Mouse (Mus musculus) small intestine, adult 2 months (tissue): Measurements from ENCODE around the gene Rhog.

ENCODE experiments used
- CTCF ChIP-seq: fragments of 200-500 bp; IDR thresholded peaks from 2 replicates; pipeline ENCODE4 v1.5.1; 2012; ENCODE audit warnings: low read depth, mild to moderate bottlenecking, control low read depth, inconsistent platforms, low read length, moderate library complexity, mixed read lengths; ENCODE audit not compliant: insufficient replicate concordance, insufficient read length; ENCODE audit errors: extremely low read depth
- POLR2A ChIP-seq: fragments of 200-500 bp; IDR thresholded peaks from 2 replicates; pipeline ENCODE4 v1.6.1; 2012; ENCODE audit warnings: low read depth, mild to moderate bottlenecking, control low read depth, inconsistent platforms, low read length, moderate library complexity

- TF ChIP-seq CTCF (no peak), POLR2A (no peak)
Measured at GRCm38 (mm10) chr7:102238686-102239286, 17.1 kb downstream of the Rhog start.
